Mouse (Mus musculus) lung, embryonic 15.5 days (tissue): ENCODE measurements around the gene Mcoln3. TPM values are rescaled to one million over a fixed set of nuclear protein-coding genes. Genes with fewer than 3 reads are reported as not detected.

Source experiments
- ATAC-seq: fragments of 200-750 bp; cut with Nextera tagmentation; 2 replicates; pipeline ENCODE4 v1.8.0; 2017; ENCODE audit warnings: moderate number of reproducible peaks, borderline replicate concordance; ENCODE audit not compliant: low FRiP score, low TSS enrichment; ENCODE audit errors: extremely low read depth
- H3K27ac ChIP-seq: fragments of 300-500 bp; sonication (generic); 2 replicates; pipeline ENCODE4 v1.5.1; 2015; ENCODE audit warnings: moderate library complexity, mild to moderate bottlenecking, inconsistent platforms
- H3K27me3 ChIP-seq: fragments of 300-500 bp; sonication (generic); 2 replicates; pipeline ENCODE4 v1.6.1; 2015; ENCODE audit warnings: inconsistent platforms
- H3K36me3 ChIP-seq: fragments of 300-500 bp; sonication (generic); 2 replicates; pipeline ENCODE4 v1.6.1; 2015; ENCODE audit warnings: inconsistent platforms
- H3K4me1 ChIP-seq: fragments of 300-500 bp; sonication (generic); 2 replicates; pipeline ENCODE4 v1.6.1; 2015; ENCODE audit warnings: inconsistent platforms
- H3K4me2 ChIP-seq: fragments of 300-500 bp; sonication (generic); 2 replicates; pipeline ENCODE4 v1.6.1; 2015; ENCODE audit warnings: inconsistent platforms, mild to moderate bottlenecking, moderate library complexity
- H3K4me3 ChIP-seq: fragments of 300-500 bp; sonication (generic); 2 replicates; pipeline ENCODE4 v1.5.1; 2015; ENCODE audit warnings: mild to moderate bottlenecking, inconsistent platforms
- H3K9ac ChIP-seq: fragments of 300-500 bp; sonication (generic); 2 replicates; pipeline ENCODE4 v1.6.1; 2015; ENCODE audit warnings: inconsistent platforms
- H3K9me3 ChIP-seq: fragments of 300-500 bp; sonication (generic); 2 replicates; pipeline ENCODE4 v1.6.1; 2016; ENCODE audit warnings: inconsistent platforms
- WGBS: fragments of 180-500 bp; shearing (Covaris S2); methylation state at CpG from one replicate; pipeline ENCODE4 v1.1.7; 2015; 5-methylcytosine and 5-hydroxymethylcytosine counted together
- polyA plus RNA-seq: library from polyadenylated mRNA; unstranded; fragments of >200 nt; fragmentation: Nextera tagmentation; extraction: Ambion mirVana; gene quantifications from 2 replicates; pipeline ENCODE4 v1.2.1, GENCODE M21; 2015

The Mcoln3 gene
- polyA plus RNA-seq, 1 experiment from 2014 or later: 1.1 TPM

DNA sequence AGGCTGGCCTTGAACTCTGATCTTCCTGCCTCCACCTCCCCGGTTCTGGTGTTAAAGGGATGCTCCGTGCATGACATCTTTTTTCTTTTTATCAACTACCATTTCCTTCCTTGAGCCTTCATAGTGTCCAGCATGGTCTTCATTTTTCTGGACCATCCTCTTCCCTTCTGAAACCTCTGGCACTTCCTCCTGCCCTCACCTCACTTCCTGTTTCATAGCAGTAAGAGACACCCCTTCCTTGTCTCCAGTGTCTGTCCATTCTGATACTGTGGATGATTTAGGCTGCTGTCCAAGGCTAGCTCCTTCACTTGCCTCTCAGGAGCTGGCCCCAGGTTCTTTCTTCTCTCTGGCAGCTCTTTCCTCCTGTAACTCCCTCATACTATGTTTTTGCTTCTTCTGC, 18.2 kb downstream of the Mcoln3 start:
- Histone ChIP-seq H3K9ac (no peak overlapping the region), H3K4me2 (no peak overlapping the region), H3K36me3 (no peaks in the 10 kb centered on the region), H3K4me1 (no peaks in the 10 kb centered on the region), H3K27ac (no peak overlapping the region), H3K27me3 (no peaks in the 10 kb centered on the region), H3K9me3 (no peaks in the 10 kb centered on the region), H3K4me3 (no peak overlapping the region)
- no peak for ATAC-seq
- 76% methylated on average over 2 of the region's 2 CpGs for WGBS

DNA sequence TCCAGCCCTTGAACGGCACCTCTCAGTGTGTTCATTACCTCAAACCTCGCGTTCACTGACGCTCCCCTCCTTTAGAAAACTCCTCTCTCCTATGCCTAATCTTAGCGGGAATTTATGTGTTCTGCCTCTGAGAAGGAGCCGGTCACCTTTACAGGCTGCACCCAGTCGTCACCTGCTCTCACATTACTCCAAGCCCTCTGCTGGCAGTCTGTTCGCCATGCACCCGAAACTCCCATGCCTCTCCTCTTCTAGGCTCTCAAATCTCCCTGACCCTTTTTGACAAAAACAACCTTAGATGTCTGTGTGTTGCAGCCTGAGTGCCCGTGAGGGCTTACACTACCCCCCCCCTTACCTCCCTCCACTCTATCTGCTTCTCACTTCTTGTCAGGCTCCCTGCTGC, 19.2 kb downstream of the Mcoln3 start:
- no peak for ATAC-seq
- no peak overlapping the region for H3K9ac ChIP-seq
- no peaks in the 10 kb centered on the region for H3K9me3 ChIP-seq
- no peak overlapping the region for H3K27ac ChIP-seq
- H3K4me2 ChIP-seq: no peak overlapping the region
- no peaks in the 10 kb centered on the region for H3K27me3 ChIP-seq
- no peak overlapping the region for H3K4me3 ChIP-seq
- H3K4me1 ChIP-seq: no peaks in the 10 kb centered on the region
- WGBS: 28% methylated on average over 10 of the region's 10 CpGs
- no peaks in the 10 kb centered on the region for H3K36me3 ChIP-seq

DNA sequence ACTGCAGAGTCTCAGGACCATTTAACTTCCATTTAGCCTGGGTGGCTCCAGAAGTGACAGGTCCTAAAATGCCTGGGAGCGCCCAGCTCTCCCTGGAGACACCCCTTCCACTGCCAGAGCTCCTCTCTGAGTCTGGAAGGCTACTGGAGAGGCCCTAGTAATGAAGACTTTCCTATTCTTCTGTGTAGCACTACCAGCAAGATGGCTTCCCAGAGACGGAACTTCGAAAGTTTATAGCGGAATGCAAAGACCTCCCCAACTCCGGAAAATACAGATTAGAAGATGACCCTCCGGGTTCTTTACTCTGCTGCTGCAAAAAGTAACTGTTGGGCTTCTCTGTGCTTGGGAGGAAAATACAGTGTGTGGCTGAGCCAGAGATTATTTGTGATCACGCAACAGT, 23.0 kb downstream of the Mcoln3 start:
- Histone ChIP-seq H3K9ac (no peak overlapping the region), H3K27me3 (no peaks in the 10 kb centered on the region), H3K4me2 (no peak overlapping the region), H3K9me3 (no peaks in the 10 kb centered on the region), H3K4me3 (no peak overlapping the region), H3K27ac (no peak overlapping the region), H3K36me3 (no peaks in the 10 kb centered on the region), H3K4me1 (no peaks in the 10 kb centered on the region)
- ATAC-seq: no peak
- 91% methylated on average over 7 of the region's 7 CpGs for WGBS

DNA sequence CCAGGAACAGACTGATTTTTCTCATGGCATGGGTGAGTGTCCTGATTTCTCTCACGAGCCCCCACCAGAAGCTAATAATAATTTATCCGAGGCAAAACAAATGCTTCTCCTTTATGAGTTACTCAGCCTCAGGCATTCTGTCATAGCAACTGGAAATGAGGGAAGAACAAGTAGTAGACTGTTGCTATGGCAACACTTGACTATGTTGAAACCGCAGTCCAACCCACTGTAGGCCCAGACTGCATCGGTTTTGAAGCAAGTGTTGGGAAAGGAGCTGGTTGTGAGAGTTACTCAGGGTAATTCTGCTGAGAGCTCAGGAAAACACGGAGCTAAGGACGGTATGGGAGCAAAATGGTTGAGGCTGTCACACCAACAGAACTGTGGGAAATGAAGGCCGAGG, 25.3 kb downstream of the Mcoln3 start:
- 87% methylated on average over 7 of the region's 7 CpGs for WGBS

DNA sequence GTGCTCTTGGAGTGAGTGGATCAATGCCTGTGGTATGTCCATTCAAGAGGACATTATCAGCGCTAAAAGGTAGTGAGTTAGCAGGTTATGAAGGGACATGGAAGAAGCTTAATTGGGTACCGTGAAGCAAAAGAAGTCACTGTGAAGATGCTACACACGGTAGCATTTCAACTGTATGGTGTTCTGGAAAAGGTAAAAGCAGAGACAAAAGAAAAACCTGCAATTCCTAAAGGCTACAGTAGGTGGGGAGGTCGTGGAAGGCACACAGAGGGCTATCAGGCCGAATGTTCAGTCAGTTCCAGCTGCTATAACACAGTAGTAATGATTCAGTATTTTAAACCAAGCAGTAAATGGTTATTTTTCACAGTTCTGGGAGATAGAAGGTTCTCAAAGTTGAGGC, 28.3 kb downstream of the Mcoln3 start:
- Histone ChIP-seq H3K9ac (no peak overlapping the region), H3K4me3 (no peak overlapping the region), H3K4me2 (no peak overlapping the region), H3K27me3 (no peaks in the 10 kb centered on the region; the same call in 1 of the 2 replicates), H3K4me1 (peaks cover 7% of the 10 kb centered on the region; the same call in 1 of the 2 replicates), H3K9me3 (no peaks in the 10 kb centered on the region), H3K36me3 (no peaks in the 10 kb centered on the region), H3K27ac (no peak overlapping the region)
- 54% methylated on average over 5 of the region's 5 CpGs for WGBS
- no peak for ATAC-seq

More for the DNA sequence above, 25.3 kb downstream of the Mcoln3 start:
- H3K27me3 ChIP-seq: no peaks in the 10 kb centered on the region
- H3K27ac ChIP-seq: no peak overlapping the region
- H3K9ac ChIP-seq: no peak overlapping the region
- ATAC-seq: no peak
- H3K36me3 ChIP-seq: no peaks in the 10 kb centered on the region
- no peaks in the 10 kb centered on the region for H3K4me1 ChIP-seq
- no peak overlapping the region for H3K4me2 ChIP-seq
- H3K9me3 ChIP-seq: no peaks in the 10 kb centered on the region
- H3K4me3 ChIP-seq: no peak overlapping the region

DNA sequence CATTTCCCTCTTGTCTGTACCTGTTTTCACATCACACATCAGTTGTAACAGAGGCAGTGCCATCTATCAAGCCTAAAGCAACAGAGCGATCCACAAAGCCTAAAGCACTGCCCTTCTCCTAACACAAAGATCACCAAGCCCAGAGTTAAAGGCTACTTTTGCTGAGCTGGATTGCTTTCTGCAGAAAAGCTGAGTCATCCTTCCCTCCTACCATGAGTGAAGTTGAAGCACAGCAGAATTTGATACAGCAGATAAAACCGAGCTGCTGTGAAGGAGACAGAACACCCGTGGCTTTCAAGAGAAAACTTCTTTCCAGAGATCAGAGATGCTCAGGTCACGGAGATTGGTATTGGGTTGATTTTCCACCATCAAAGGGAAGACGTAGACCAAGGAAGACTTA, 28.9 kb downstream of the Mcoln3 start:
- no peak overlapping the region for H3K27ac ChIP-seq
- ATAC-seq: no peak
- no peaks in the 10 kb centered on the region for H3K36me3 ChIP-seq
- no peak overlapping the region for H3K4me3 ChIP-seq
- no peak overlapping the region for H3K4me2 ChIP-seq
- H3K9ac ChIP-seq: no peak overlapping the region
- H3K4me1 ChIP-seq: peaks cover 7% of the 10 kb centered on the region; the same call in 1 of the 2 replicates
- no peaks in the 10 kb centered on the region; the same call in 1 of the 2 replicates for H3K27me3 ChIP-seq
- no peaks in the 10 kb centered on the region for H3K9me3 ChIP-seq
- 44% methylated on average over 5 of the region's 5 CpGs for WGBS

DNA sequence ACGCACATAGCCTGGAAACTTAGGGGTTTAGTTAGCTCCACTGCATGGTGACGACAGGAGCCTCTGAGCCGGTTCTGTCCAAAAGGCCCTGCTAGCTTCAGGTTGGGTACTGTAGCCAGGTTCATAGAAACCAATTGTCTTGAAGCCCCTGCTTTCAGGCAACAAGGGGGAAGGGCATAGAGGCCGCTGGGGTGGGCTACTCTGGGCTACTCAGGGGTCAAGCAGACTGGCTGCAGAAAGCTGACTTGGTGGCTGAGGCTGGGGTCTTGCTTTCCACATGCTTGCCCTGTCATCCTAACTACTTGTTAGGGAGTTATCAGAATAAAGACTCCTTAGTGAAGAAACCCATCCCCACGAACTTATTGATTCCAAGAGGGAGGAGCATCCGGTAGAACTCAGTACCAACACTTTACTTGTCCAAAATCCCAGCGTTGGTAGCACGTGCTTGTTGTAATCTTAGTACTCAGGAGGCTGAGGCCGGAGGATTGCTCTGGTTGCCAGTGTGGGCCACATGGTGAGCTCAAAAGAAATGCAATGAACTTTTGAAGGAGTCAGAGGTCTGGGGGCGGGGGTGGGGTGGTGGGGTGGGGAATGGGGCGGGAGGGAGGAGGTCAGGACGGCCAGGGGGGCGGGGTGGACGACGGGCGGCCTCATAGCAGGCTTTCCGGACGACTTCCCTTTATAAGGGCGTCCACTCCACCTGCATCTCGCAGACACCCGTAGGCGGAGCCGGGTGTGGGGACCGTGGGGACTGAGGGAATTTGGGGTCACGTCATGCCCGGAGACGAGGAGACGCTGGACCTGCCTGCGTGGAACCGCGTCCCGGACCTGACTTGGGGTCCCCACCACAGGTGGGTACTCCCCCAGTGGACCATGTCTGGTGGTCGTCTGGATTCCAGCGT, 32.2 kb downstream of the Mcoln3 start, which contains the start of gene Mcoln2:
Gene Mcoln2, plus strand, starts transcription at position 678 of the 902 bp plus-strand sequence.
- H3K9me3 ChIP-seq: no peaks in the 10 kb centered on the region
- WGBS: 12% methylated on average over 34 of the region's 34 CpGs
- H3K4me3 ChIP-seq: peak within 1 kb of the TSS; percentile 44
- peak within 1 kb of the TSS; percentile 35 for H3K9ac ChIP-seq
- peaks cover 7% of the 10 kb centered on the region; the same call in 1 of the 2 replicates for H3K27me3 ChIP-seq
- peak; percentile 56 for ATAC-seq
- peak within 1 kb of the TSS; percentile 94 for H3K4me2 ChIP-seq
- H3K36me3 ChIP-seq: no peaks in the 10 kb centered on the region
- H3K4me1 ChIP-seq: peaks cover 7% of the 10 kb centered on the region; the same call in 1 of the 2 replicates
- no peak within 1 kb of the TSS for H3K27ac ChIP-seq

DNA sequence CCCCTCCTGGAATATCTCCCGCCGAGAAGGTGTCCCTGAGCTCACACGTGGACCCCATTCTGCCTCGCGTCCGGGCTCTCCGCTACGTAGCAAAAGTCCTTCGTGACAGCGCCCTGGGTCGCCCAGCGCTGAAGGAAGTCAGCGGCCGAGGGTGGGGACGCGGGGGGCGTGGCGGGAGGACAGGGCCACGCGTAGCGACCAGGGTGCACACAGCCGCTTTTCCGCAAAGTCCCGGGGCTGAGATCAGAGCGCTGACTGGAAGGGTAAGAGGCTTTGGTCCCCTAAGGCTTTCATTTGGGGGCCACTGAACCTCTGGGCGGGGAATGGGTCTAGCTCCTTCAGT, 32.8 kb downstream of the Mcoln3 start:
- Histone ChIP-seq H3K9ac (peak overlapping the region; percentile 35), H3K36me3 (no peaks in the 10 kb centered on the region), H3K9me3 (no peaks in the 10 kb centered on the region), H3K4me2 (peak overlapping the region; percentile 94), H3K4me3 (peak overlapping the region; percentile 44), H3K27ac (no peak overlapping the region), H3K27me3 (peaks cover 7% of the 10 kb centered on the region; the same call in 1 of the 2 replicates), H3K4me1 (peaks cover 7% of the 10 kb centered on the region; the same call in 1 of the 2 replicates)
- peak; percentile 76 for ATAC-seq
- under 1% methylated on average over 26 of the region's 26 CpGs for WGBS

DNA sequence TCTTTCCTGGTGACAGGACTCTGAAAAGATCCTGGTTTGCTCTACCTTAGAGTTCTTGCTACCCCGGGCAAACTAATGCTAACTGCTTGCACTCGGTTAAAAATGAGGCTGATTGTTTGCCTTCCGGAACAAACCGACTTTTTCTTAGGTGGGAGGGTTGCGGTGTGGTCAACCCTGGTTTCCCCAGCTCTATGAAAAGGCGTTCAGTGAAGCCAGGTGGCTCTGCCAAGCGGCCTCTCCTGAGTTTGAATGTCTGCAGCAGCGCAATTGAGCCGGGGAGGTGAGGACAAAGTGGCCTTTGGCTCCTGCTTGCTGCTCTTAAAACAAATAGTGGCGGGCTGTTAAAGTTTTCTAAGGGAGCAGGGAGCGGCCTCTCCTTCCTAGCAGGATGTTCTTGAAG, 33.3 kb downstream of the Mcoln3 start:
- WGBS: 11% methylated on average over 11 of the region's 11 CpGs
- H3K4me3 ChIP-seq: peak overlapping the region; percentile 44
- peak overlapping the region; percentile 94 for H3K4me2 ChIP-seq
- peak overlapping the region; percentile 35 for H3K9ac ChIP-seq
- H3K4me1 ChIP-seq: peaks cover 7% of the 10 kb centered on the region; the same call in 1 of the 2 replicates
- H3K9me3 ChIP-seq: no peaks in the 10 kb centered on the region
- no peak; the same call in 1 of the 2 replicates for ATAC-seq
- H3K36me3 ChIP-seq: no peaks in the 10 kb centered on the region
- H3K27me3 ChIP-seq: peaks cover 7% of the 10 kb centered on the region; the same call in 1 of the 2 replicates
- no peak overlapping the region for H3K27ac ChIP-seq

DNA sequence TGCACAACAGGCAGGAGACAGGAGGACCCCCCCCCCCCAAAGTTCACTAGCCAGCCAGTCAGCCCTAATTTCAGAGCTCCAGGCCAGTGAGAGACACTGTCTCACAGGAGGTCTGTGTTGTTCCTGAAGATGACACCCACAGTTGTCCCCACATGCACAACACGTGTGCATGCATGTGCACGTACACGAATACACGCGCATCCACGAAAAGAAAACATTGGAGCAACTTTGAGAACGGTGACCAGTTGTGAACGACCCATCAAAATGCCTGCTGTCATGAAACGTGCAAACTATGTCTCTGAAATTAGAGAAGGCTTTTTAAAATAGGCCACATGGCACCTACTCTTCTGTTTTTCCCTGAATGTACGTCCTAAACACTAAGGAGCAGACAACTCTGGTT, 34.1 kb downstream of the Mcoln3 start:
- H3K9me3 ChIP-seq: no peaks in the 10 kb centered on the region
- no peak overlapping the region for H3K4me3 ChIP-seq
- WGBS: 91% methylated on average over 10 of the region's 10 CpGs
- H3K36me3 ChIP-seq: no peaks in the 10 kb centered on the region
- ATAC-seq: no peak
- H3K27me3 ChIP-seq: peaks cover 7% of the 10 kb centered on the region; the same call in 1 of the 2 replicates
- H3K4me2 ChIP-seq: no peak overlapping the region
- peaks cover 7% of the 10 kb centered on the region; the same call in 1 of the 2 replicates for H3K4me1 ChIP-seq
- no peak overlapping the region for H3K27ac ChIP-seq
- no peak overlapping the region for H3K9ac ChIP-seq

DNA sequence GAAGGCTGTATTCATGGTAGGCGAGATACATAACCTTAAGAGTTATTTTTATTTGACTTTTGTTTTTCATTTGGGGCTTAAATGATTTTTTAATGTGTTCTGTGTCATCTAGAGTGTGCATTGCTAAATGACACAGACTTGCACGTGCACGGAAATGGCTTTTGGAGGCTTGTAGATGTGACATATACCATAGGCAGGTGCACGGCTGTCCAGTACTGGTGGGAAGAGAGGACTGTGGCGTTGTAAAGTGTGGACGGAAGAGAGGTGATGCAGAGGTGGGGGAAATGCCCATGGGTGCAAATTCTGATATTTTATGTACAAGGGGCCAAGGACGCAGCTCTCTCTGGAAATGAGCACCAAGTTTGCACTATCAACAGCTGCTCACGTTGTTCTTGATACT, 34.5 kb downstream of the Mcoln3 start:
- H3K9ac ChIP-seq: no peak overlapping the region
- no peak overlapping the region for H3K27ac ChIP-seq
- H3K4me2 ChIP-seq: no peak overlapping the region
- no peak for ATAC-seq
- no peaks in the 10 kb centered on the region for H3K9me3 ChIP-seq
- WGBS: 84% methylated on average over 8 of the region's 8 CpGs
- no peak overlapping the region for H3K4me3 ChIP-seq
- H3K36me3 ChIP-seq: no peaks in the 10 kb centered on the region
- peaks cover 7% of the 10 kb centered on the region; the same call in 1 of the 2 replicates for H3K4me1 ChIP-seq
- H3K27me3 ChIP-seq: peaks cover 7% of the 10 kb centered on the region; the same call in 1 of the 2 replicates

DNA sequence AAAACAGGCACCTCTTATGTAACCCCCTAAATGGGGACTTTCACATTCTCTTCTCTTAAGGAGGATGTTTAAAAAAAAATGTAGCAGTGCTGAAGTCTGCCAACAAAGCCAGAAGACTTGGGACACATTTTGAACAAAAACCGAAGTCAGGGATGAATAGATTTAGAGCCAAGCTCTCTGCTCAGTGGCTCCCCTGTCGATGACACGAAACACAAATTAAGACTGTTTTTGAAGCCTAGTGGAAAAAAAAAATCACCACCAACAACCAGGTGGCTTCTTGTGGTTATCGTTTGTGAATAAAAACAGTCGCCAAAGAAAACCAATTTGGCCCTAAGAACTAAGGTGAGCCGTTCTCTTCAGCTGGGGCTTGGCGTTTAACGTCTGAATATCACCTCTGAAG, 35.1 kb downstream of the Mcoln3 start:
- 83% methylated on average over 8 of the region's 8 CpGs for WGBS
- Histone ChIP-seq H3K4me1 (peaks cover 7% of the 10 kb centered on the region; the same call in 1 of the 2 replicates), H3K9ac (no peak overlapping the region), H3K27me3 (peaks cover 7% of the 10 kb centered on the region; the same call in 1 of the 2 replicates), H3K27ac (no peak overlapping the region), H3K4me3 (no peak overlapping the region), H3K36me3 (no peaks in the 10 kb centered on the region), H3K4me2 (no peak overlapping the region), H3K9me3 (no peaks in the 10 kb centered on the region)
- no peak for ATAC-seq
